Mouse (Mus musculus) ovary, adult 2 months (tissue): ENCODE measurements around the gene Ppp1r18. TPM values are rescaled to one million over a fixed set of nuclear protein-coding genes. Genes with fewer than 3 reads are reported as not detected.

Experiments used
- polyA plus RNA-seq: library from polyadenylated mRNA; depleted of rRNA; stranded (reverse); fragments of >200 nt; gene quantifications from 2 replicates; pipeline ENCODE4 v1.2.3, GENCODE M21; 2012; rRNA removed

The Ppp1r18 gene
- polyA plus RNA-seq, result 41.5 and 48.5 TPM in 2 replicates

DNA sequence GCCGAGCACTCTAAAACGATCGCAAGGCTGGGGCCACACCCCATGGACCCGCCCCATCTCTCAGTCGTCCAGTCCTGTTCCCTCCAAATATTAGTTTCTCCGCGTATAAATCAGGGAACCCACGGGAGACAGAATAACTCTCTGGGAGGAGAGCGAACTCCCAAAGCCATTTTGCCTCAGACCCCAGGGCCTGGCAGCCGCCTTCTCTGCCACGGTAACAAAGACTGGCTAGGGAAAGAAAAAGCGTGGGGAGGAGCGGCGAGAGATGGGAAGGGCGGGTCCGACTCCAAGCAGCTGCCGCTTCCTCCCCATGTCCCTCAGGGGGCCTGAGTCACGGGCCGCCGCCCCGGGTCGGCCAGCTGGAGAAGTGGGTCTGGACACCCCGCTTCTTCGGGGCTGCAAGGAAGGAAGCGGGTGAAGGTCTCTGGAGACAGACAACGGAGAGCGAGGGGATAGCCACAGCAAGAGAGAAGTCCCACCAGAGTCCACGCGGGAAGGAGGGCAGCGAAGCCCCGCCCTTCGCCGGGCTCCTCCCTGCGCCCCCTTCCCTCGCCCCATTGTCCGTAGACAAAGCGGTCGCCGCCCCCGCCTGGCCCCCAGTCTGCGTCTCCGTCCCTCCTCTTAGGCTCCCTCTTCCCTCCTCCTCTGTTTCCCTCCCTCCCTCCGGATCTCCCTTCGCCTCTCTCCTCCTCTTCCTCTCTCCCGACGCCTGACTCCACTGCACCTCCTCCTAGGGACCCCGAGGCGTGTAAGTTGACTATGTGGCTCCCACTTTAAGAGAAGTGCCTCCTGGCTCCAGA is at the start of gene Ppp1r18:
Gene Ppp1r18 (plus strand): TSS at position 113 of the 800 bp plus-strand sequence.

GRCm38 (mm10) chr17:35821439-35822430 is 43.7 kb upstream of the Ppp1r18 start, which contains the start of gene Ier3:
Ier3 (plus strand) TSS chr17:35821684.

DNA sequence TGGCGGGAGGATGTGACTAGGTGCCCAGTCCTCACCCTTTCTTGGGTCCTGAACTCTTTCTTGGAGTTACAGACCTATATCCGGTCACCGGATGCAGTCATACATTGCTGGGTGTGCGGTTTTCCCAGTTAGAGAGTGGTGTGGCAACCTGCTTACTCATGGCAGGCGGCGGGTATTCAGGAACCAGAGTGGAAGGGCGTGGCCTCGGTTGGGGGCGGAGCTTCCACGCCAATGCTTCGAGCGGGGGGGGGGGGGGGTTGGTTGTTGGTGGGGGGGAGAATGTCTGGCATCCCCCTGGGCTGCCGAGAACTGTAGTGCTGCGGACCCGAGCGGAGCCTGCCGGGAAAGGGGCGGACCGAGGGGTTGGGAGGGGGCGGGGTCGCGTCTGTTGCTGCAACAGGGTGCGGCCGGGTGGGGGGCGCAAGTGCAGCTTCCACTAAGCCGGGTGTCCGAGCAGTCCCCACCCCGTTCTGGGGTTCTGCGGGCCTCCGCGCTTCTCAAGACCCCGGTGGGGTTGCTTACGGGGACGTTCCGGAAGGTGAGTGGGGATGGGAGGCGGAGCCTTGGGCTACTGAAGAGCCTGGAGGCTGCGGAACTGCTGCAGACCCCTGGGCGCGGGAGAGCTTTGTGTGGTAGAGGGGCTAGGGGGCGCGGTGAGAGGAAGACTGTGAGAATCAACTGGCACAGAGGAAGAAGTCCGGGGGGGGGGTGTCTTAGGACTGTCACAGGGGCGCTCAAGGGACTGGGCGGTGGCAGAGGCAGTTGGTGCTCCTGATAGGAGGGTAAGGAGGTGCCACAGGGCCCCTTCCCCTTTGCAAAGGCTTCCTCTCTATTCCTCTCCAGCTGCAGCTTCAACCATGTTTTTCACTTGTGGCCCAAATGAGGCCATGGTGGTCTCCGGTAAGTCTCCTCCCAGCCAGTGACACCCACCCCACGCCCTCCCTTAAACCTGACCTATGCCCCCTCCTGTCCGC is 42.1 kb upstream of the Ppp1r18 start, which contains the start of gene Flot1:
Gene Flot1 (plus strand): TSS at position 267 of the 974 bp plus-strand sequence.

DNA sequence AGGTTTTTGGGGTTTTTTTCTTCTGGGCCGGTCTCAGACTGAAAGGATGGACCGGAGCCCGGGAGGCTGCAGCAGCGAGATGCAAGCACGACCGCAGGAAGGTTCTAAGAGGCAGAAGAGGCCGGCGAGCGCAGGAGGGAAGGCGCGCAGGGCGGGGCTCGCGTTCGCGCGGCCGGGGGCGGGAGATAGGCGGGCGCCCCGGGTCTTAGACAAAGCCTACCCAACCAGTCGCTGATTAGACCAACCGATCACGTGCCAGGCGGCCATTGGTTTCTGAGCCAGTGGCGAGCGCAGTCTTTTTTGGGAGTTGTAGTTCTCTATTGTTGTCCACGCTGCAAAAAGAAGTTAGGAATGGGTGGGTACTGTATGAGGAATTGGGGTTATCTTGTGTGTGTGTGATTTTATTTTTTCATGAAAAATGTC is 27.3 kb upstream of the Ppp1r18 start, which contains the start of gene Tubb5:
Gene Tubb5 (minus strand): TSS at position 185 of the 423 bp plus-strand sequence.

GRCm38 (mm10) chr17:35841076-35841950 is 24.1 kb upstream of the Ppp1r18 start, which contains the start of gene Mdc1:
Mdc1 (plus strand) TSS chr17:35841515.

GRCm38 (mm10) chr17:35861198-35861857 is 4.1 kb upstream of the Ppp1r18 start, which contains the start of gene Nrm:
Nrm (plus strand) TSS chr17:35861318.

DNA sequence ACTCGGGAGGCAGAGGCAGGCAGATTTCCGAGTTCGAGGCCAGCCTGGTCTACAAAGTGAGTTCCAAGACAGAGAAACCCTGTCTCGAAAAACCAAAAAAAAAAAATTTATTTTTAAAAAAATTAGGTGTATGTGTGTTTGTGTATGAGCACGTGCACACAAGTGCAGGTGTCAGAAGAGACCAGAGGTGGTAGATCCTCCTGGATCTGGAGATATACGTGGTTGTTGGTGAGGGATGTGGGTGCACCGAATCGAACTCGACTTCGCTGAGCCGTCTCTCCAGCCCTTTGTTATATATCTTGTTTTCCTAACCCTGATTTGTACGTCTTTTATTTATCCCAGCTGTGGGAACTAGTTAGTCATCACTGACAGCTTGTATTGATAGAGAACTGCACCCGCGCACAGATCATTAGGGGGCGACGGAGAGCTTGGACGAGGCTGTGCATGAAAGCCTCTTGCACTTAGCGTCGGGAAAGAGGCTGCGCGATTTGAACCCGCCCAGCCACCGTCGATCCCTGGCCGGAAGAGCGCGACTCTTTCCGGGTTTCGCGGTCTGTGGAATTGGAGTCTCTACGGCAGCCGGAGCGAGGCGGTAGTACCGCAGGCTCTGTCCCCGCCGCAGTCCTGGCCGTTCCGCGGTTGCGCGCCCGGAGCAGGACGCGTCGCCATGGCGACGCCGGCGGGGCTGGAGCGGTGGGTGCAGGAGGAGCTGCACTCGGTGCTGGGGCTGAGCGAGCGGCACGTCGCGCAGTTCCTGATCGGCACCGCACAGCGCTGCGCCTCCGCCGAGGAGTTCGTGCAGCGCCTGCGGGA is 14.1 kb downstream of the Ppp1r18 start, which contains the start of gene Dhx16:
Gene Dhx16 (plus strand): TSS at position 575 of the 813 bp plus-strand sequence.

DNA sequence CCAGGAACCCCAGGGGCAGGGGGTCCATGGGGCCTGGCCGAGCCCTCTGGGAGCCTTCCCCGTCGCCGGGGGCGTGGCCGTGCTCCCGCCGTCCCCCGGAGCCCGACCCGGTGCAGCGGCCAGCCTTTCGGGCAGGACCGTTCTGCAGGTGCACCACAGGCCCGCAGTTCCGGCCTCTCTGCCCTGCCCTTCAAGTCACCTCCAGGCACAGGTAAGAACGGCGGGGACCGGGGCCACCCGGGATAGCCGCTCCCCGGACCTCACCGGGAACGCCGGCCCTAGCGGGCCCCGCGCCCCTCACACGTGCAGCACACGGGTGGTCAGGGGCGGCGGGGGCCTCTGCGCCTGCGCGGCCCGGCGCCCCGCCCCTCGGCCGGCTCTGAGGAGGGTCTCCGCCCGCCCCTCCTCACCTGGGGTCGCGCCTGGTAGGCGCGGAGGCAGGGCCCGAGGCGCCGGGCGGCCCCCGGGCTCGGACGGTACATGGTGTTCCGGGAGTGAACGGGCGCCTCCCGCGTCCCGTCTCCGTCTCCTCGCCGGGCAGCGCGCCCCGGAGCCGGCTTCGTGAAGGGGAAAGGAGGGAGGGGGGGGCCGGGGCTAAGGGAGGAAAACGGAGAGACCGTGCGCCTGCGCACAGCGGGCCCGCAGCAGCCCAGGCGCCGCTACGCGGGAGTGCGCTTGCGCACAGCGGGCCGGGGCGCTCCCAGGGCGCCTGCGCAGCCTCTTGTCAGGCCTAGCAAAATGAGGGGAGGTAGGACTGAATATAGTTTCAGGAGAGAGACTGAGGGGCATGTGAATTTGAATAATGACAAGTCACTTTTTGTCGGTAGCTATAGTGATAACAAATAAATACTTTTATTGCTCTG is 31.6 kb downstream of the Ppp1r18 start, which contains the start of gene 2310061I04Rik:
Gene 2310061I04Rik (minus strand): TSS at position 651 of the 863 bp plus-strand sequence.

GRCm38 (mm10) chr17:35909919-35910369 is 44.6 kb downstream of the Ppp1r18 start, which contains the start of gene Atat1:
Atat1 (minus strand) TSS chr17:35910075.

DNA sequence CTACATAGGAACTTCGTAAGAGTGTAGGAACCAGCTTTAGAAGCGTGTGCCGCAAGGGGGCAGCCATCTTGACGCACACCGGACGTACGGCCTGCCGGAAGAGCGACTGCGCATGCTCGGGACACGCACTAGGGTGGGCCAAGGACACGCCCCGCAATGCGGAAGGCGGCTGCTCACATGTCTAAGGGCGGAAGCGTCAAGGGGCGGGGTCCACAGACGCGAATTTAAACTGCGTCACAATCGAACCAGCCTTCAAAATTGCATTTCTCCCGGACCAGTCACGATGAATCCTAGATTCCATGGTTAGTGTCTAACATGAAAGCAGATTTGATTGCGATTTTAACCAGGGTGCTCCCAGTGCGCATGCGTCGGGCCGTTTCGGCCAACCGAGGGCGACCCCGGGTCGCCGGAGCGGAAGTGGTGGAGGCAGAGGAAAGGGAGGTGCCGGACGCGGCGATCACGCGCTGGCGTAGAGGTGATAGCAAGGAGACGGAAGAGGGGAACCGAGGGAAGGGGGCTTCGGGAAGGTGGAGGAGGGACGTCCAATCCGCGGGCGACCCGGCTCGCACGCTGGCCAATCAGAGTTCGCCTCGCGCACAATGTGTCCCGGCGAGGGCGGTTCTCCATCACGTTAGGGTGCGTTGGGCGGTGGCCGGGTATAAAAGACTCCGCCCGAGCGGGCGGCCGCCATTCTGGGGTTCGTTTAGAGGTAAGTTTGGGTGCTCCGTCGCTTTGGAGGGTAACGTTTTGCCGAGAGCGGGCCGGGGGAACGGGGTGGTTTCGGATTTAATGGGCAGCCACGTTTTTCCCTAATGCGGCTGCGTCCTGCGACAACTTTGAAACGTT is 51.1 kb downstream of the Ppp1r18 start, which contains the start of the genes Mrps18b and Ppp1r10:
Gene Mrps18b (minus strand): TSS at position 93 of the 846 bp plus-strand sequence.
Gene Ppp1r10 (plus strand): TSS at position 138 of the 846 bp plus-strand sequence.

Other genes with a start within 250 kb of the Ppp1r18 start
- not detected in 2 replicates for gene Gm9573, start 239.0 kb upstream of the Ppp1r18 start, polyA plus RNA-seq
- 0.17 TPM in 1 of 2 replicates, not detected in the other for gene Mucl3, start 221.9 kb upstream of the Ppp1r18 start, polyA plus RNA-seq
- 71.0 and 77.4 TPM in 2 replicates for gene Vars2, start 198.0 kb upstream of the Ppp1r18 start, polyA plus RNA-seq
- 35.2 and 36.6 TPM in 2 replicates for gene Gtf2h4, start 191.9 kb upstream of the Ppp1r18 start, polyA plus RNA-seq
- 131 and 142 TPM in 2 replicates for gene Ddr1, start 161.0 kb upstream of the Ppp1r18 start, polyA plus RNA-seq
- 47.8 and 66.0 TPM in 2 replicates for gene Ier3, start 43.9 kb upstream of the Ppp1r18 start, polyA plus RNA-seq
- 78.1 and 82.9 TPM in 2 replicates for gene Flot1, start 42.4 kb upstream of the Ppp1r18 start, polyA plus RNA-seq
- 710 and 975 TPM in 2 replicates for gene Tubb5, start 27.3 kb upstream of the Ppp1r18 start, polyA plus RNA-seq
- gene Mdc1, start 24.1 kb upstream of the Ppp1r18 start, polyA plus RNA-seq, result 8.5 and 10.1 TPM in 2 replicates
- gene Nrm, start 4.3 kb upstream of the Ppp1r18 start, polyA plus RNA-seq, result 26.5 and 32.4 TPM in 2 replicates
- gene Dhx16, start 14.2 kb downstream of the Ppp1r18 start, polyA plus RNA-seq, result 84.3 and 95.7 TPM in 2 replicates
- gene 2310061I04Rik, start 31.8 kb downstream of the Ppp1r18 start, polyA plus RNA-seq, result 43.5 and 45.4 TPM in 2 replicates
- 124 and 129 TPM in 2 replicates for gene Atat1, start 44.5 kb downstream of the Ppp1r18 start, polyA plus RNA-seq
- 85.0 and 105 TPM in 2 replicates for gene Mrps18b, start 50.8 kb downstream of the Ppp1r18 start, polyA plus RNA-seq
- gene Ppp1r10, start 50.8 kb downstream of the Ppp1r18 start, polyA plus RNA-seq, result 41.0 and 47.6 TPM in 2 replicates
- 92.0 and 103 TPM in 2 replicates for gene Abcf1, start 104.2 kb downstream of the Ppp1r18 start, polyA plus RNA-seq
- 33.9 and 37.8 TPM in 2 replicates for gene Gnl1, start 114.3 kb downstream of the Ppp1r18 start, polyA plus RNA-seq
- gene Prr3, start 114.6 kb downstream of the Ppp1r18 start, polyA plus RNA-seq, result 33.3 and 37.1 TPM in 2 replicates
- 0.67 and 2.2 TPM in 2 replicates for gene H2-T24, start 155.0 kb downstream of the Ppp1r18 start, polyA plus RNA-seq
- 139 and 154 TPM in 2 replicates for gene H2-T23, start 167.3 kb downstream of the Ppp1r18 start, polyA plus RNA-seq
- 38.3 and 50.5 TPM in 2 replicates for gene H2-T22, start 177.2 kb downstream of the Ppp1r18 start, polyA plus RNA-seq
- gene Gm6034, start 177.4 kb downstream of the Ppp1r18 start, polyA plus RNA-seq, result not detected in 2 replicates
- 0.26 and 0.37 TPM in 2 replicates for gene Gm11127, start 192.8 kb downstream of the Ppp1r18 start, polyA plus RNA-seq